Mouse (Mus musculus) embryonic facial prominence, embryonic 12.5 days (tissue): ENCODE data around the gene Fbxw21. TPM values are rescaled to one million over a fixed set of nuclear protein-coding genes. Genes with fewer than 3 reads are reported as not detected.

Experiments used
- ATAC-seq: fragments of 200-750 bp; cut with Nextera tagmentation; 2 replicates; pipeline ENCODE4 v1.8.0; 2017; ENCODE audit not compliant: insufficient number of reproducible peaks, insufficient read depth, low FRiP score, low TSS enrichment
- H3K27ac ChIP-seq: fragments of 300-500 bp; sonication (generic); 2 replicates; pipeline ENCODE4 v1.5.1; 2016; ENCODE audit warnings: mild to moderate bottlenecking
- H3K27me3 ChIP-seq: fragments of 300-500 bp; sonication (generic); 2 replicates; pipeline ENCODE4 v1.6.1; 2016; ENCODE audit warnings: mild to moderate bottlenecking, moderate library complexity
- H3K36me3 ChIP-seq: fragments of 300-500 bp; sonication (generic); 2 replicates; pipeline ENCODE4 v1.6.1; 2016; ENCODE audit warnings: mild to moderate bottlenecking
- H3K4me1 ChIP-seq: fragments of 300-500 bp; sonication (generic); 2 replicates; pipeline ENCODE4 v1.6.1; 2016
- H3K4me2 ChIP-seq: fragments of 300-500 bp; sonication (generic); replicated peaks from 2 replicates; pipeline ENCODE4 v1.6.1; 2016; ENCODE audit warnings: mild to moderate bottlenecking, moderate library complexity
- H3K4me3 ChIP-seq: fragments of 300-500 bp; sonication (generic); 2 replicates; pipeline ENCODE4 v1.5.1; 2016; ENCODE audit warnings: mild to moderate bottlenecking
- H3K9ac ChIP-seq: fragments of 300-500 bp; sonication (generic); 2 replicates; pipeline ENCODE4 v1.6.1; 2016; ENCODE audit warnings: mild to moderate bottlenecking, moderate library complexity
- H3K9me3 ChIP-seq: fragments of 300-500 bp; sonication (generic); 2 replicates; pipeline ENCODE4 v1.6.1; 2016; ENCODE audit warnings: mild to moderate bottlenecking, moderate library complexity
- WGBS: fragments of 180-500 bp; shearing (Covaris S2); methylation state at CpG from one replicate; pipeline ENCODE4 v1.1.7; 2016; 5-methylcytosine and 5-hydroxymethylcytosine counted together
- polyA plus RNA-seq: library from polyadenylated mRNA; unstranded; fragments of >200 nt; fragmentation: Nextera tagmentation; extraction: Ambion mirVana; gene quantifications from 2 replicates; pipeline ENCODE4 v1.2.1, GENCODE M21; 2016

The Fbxw21 gene
- polyA plus RNA-seq, 1 experiment from 2014 or later = not detected

DNA sequence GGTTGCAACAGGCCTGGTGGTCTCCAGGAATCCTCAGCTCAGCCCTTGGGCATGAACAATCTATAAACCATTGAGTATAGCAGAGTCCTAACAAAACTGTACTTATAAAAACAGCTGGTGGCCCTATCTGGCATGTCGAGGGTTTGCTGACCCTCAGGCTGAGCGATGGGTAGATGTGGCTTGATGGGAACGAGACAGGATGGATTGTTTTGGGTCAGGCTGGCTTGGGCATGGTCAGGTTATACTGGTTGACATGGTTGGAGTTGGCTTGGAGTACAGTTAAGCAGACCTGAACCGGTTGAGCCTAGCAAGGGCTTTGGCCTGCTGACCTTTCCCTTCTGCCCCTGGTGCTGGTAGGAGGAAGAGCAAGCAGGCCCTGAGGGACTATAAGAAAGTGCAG is 50.7 kb downstream of the Fbxw21 start:
- no peaks in the 10 kb centered on the region for H3K27me3 ChIP-seq
- H3K9me3 ChIP-seq = no peaks in the 10 kb centered on the region
- 86% methylated on average over 4 of the region's 4 CpGs for WGBS
- H3K4me1 ChIP-seq = no peaks in the 10 kb centered on the region
- no peak overlapping the region for H3K27ac ChIP-seq
- H3K4me3 ChIP-seq = no peak overlapping the region
- no peak overlapping the region for H3K9ac ChIP-seq
- ATAC-seq = no peak
- H3K36me3 ChIP-seq = peaks cover 99% of the 10 kb centered on the region
- H3K4me2 ChIP-seq = no peak overlapping the region

DNA sequence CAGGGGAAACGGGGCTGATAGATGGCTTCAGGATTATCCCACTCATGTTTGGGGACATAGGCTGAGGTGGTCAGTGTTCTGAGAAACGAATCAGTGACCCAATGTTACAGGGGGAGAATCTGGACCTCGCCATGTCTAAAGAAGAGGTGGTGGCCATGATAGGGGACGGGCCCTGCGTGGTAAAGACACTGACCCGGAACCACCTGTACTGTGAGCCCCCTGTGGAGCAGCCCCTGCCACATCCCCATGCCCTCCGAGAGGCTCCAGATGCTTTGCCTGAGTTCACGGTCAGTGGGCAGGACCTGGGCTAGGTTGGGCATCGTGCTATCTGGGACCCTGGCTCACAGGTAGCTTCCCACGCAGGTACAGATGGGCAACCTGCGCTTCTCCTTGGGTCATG is 51.6 kb downstream of the Fbxw21 start:
- 92% methylated on average over 11 of the region's 11 CpGs for WGBS
- Histone ChIP-seq H3K4me3 (no peak overlapping the region), H3K4me1 (no peaks in the 10 kb centered on the region), H3K36me3 (peaks cover 99% of the 10 kb centered on the region), H3K27me3 (no peaks in the 10 kb centered on the region), H3K9ac (no peak overlapping the region), H3K27ac (no peak overlapping the region), H3K9me3 (no peaks in the 10 kb centered on the region), H3K4me2 (no peak overlapping the region)
- no peak for ATAC-seq

DNA sequence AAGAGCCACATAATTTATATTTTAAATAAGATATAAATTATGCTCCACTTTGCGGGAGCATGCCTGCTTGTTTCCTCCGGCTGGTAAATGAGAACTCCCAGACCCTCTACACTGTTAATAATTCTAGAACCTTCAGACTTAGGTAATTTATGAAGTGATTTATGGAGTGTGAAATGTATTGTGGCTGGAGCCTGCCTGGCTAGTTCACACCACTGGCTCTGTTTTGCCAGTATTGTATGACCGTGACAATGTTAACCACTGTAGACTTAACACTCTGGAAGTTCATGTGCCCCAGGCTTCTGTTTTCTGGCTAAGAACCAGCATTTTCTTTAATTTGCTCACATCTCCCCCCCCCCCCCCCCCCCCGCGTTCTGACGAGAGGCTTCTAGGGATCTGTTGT is 54.5 kb downstream of the Fbxw21 start:
- no peaks in the 10 kb centered on the region for H3K9me3 ChIP-seq
- no peak for ATAC-seq
- no peak overlapping the region for H3K9ac ChIP-seq
- H3K4me2 ChIP-seq = no peak overlapping the region
- no peak overlapping the region for H3K4me3 ChIP-seq
- peaks cover 97% of the 10 kb centered on the region for H3K36me3 ChIP-seq
- no peaks in the 10 kb centered on the region for H3K27me3 ChIP-seq
- no peak overlapping the region for H3K27ac ChIP-seq
- no peaks in the 10 kb centered on the region for H3K4me1 ChIP-seq
- 68% methylated on average over 6 of the region's 6 CpGs for WGBS

DNA sequence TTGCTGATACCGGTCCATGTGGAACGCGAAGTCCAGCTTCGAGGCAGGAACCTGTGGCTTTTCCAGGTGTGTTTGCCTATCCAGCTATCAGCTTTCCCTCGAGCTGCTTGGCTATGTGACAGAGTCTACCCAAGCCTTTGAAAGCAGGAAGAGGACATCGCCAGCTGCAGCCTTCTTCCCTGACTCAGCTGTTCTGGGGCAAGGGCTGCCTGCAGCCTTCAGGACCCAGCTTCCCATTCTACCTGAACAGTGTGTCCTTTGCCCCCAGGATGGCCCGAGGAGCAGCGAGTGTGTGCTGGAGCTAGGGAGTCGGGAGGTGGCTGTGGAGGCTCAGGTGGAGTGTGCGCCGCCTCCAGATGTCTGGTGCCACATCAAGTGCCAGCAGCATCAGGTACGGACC is 56.2 kb downstream of the Fbxw21 start:
- Histone ChIP-seq H3K36me3 (peaks cover 92% of the 10 kb centered on the region), H3K9ac (no peak overlapping the region), H3K4me2 (no peak overlapping the region), H3K4me1 (no peaks in the 10 kb centered on the region), H3K4me3 (no peak overlapping the region), H3K27ac (no peak overlapping the region), H3K9me3 (no peaks in the 10 kb centered on the region), H3K27me3 (no peaks in the 10 kb centered on the region)
- 93% methylated on average over 12 of the region's 12 CpGs for WGBS
- ATAC-seq = no peak

DNA sequence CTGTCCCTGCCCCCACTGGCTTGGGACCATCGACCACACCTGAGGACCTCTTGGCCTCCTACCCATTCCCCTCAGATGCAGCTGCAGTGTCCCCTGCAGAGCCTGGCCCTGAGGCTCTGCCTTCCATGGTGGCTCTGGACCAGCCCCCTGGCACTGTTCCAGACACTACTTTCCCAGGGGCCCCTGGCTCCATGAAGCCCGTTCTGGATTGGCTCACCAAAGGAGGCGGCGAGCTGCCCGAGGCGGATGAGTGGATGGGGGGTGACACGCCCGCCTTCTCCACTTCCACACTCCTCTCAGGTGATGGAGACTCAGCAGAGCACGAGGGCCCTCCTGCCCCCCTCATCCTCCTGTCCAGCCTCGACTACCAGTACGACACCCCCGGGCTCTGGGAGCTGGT is 56.8 kb downstream of the Fbxw21 start:
- no peak overlapping the region for H3K4me3 ChIP-seq
- H3K27ac ChIP-seq = no peak overlapping the region
- H3K9me3 ChIP-seq = no peaks in the 10 kb centered on the region
- no peak overlapping the region for H3K4me2 ChIP-seq
- no peaks in the 10 kb centered on the region for H3K27me3 ChIP-seq
- no peaks in the 10 kb centered on the region for H3K4me1 ChIP-seq
- ATAC-seq = no peak
- no peak overlapping the region for H3K9ac ChIP-seq
- WGBS = 78% methylated on average over 12 of the region's 12 CpGs
- H3K36me3 ChIP-seq = peaks cover 92% of the 10 kb centered on the region

DNA sequence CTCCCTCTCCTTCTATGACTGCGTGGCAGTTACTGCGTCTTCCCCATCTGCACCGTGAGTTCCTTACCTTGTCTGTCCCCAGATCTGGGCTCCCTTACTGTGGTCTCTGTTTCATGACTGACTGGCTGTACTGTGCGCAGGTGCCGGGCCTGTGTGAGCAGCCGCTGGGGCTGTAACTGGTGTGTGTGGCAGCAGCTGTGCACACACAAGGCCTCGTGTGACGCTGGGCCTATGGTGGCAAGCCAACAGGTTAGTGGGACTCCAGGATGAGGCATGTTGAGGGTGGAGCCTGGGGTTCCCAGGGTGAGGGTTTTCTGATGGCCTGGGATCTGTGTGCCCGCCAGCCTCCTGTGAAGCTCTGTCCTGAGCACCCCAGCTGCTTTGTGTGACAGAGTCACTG is 57.8 kb downstream of the Fbxw21 start:
- no peaks in the 10 kb centered on the region for H3K9me3 ChIP-seq

DNA sequence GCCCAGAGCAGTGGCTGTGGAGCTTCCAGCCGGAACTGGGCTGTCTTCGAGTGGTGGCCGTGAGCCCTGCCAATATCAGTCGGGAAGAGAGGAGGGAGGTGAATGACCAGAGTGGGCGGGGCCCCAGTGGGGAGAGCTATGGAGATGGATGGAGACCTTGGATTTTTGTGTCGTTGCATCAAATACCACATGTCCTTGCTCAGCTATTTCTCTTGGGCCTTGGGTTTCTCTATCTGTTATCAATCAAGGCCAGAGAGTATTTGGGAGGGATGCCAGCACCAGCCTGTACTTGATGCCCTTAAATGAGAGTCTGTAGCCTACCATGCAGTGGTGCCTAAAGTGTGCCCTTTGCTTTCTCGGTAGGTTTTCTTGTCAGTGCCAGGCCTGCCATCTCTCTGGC is 58.6 kb downstream of the Fbxw21 start:
- Histone ChIP-seq H3K4me3 (no peak overlapping the region), H3K27ac (no peak overlapping the region), H3K4me2 (no peak overlapping the region), H3K36me3 (peaks cover 83% of the 10 kb centered on the region), H3K9me3 (no peaks in the 10 kb centered on the region), H3K4me1 (peaks cover 11% of the 10 kb centered on the region), H3K27me3 (no peaks in the 10 kb centered on the region), H3K9ac (no peak overlapping the region)
- 73% methylated on average over 7 of the region's 7 CpGs for WGBS
- ATAC-seq = no peak

More for the DNA sequence above, 57.8 kb downstream of the Fbxw21 start:
- no peak overlapping the region for H3K27ac ChIP-seq
- ATAC-seq = no peak
- no peak overlapping the region for H3K9ac ChIP-seq
- H3K4me3 ChIP-seq = no peak overlapping the region
- no peaks in the 10 kb centered on the region for H3K27me3 ChIP-seq
- H3K4me2 ChIP-seq = no peak overlapping the region
- H3K4me1 ChIP-seq = peaks cover 2% of the 10 kb centered on the region
- WGBS = 85% methylated on average over 9 of the region's 9 CpGs
- peaks cover 90% of the 10 kb centered on the region for H3K36me3 ChIP-seq

DNA sequence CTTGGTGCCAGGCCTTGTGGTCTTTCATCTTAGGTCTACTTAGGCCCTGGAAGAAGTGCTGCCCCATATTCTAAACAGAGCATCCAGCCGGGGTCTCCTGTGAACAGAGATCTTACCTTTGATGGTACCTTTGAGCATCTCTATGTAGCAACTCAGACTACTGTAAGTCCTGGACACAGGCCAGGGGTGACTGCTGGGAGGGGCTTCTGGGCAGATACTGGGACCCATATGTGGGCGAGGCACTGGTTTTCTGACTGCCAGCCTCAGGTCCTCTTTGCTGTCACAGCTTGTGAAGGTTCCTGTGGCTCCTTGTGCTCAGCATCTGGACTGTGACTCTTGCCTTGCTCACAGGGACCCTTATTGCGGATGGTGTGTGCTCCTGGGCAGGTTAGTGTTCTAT is 59.3 kb downstream of the Fbxw21 start:
- Histone ChIP-seq H3K4me1 (peaks cover 18% of the 10 kb centered on the region), H3K4me2 (no peak overlapping the region), H3K27ac (no peak overlapping the region), H3K9ac (no peak overlapping the region), H3K9me3 (no peaks in the 10 kb centered on the region), H3K4me3 (no peak overlapping the region), H3K27me3 (no peaks in the 10 kb centered on the region), H3K36me3 (peaks cover 75% of the 10 kb centered on the region)
- ATAC-seq = no peak
- WGBS = 92% methylated on average over 3 of the region's 3 CpGs

DNA sequence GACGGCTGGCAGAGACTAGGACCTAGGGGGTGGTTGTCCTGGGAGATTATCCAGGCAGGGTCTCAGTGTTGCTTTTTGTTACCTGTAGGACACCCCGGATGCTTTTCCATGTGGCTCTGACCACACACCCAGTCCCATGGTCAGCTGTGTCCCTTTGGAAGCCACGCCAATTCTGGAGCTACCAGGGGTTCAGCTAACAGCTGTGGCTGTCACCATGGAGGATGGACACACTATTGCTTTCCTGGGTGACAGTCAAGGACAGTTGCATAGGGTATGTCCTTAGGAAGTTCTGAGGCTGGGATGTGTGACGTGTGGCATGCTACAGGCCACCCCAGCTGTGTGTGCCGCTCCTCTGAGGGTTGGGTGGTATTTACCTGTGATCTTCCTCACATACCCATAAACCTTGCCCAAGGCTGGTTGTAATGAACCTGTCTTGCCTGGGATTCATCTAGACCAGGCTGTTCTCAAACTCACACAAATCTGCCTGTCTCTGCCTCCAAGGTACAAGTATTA is 59.9 kb downstream of the Fbxw21 start:
- no peak for ATAC-seq

DNA sequence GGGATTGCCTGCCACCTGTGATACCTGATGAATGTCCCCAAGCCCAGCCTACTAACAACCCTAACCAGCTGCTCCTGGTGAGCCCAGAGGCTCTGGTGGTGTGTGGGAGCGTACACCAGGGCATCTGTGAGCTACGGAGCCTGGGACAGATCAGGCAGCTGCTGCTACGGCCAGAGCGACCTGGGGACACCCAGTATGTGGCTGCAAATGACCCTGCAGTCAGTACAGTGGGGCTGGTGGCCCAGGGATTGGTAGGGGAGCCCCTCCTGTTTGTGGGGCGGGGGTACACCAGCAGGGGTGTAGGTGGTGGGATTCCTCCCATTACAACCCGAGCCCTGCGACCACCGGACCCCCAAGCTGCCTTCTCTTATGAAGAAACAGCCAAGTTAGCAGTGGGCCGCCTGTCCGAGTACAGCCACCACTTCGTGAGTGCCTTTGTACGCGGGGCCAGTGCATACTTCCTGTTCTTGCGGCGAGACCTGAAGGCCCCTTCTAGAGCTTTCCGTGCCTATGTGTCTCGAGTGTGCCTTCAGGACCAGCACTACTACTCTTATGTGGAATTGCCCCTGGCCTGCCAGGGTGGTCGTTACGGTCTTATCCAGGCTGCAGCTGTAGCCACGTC is 61.4 kb downstream of the Fbxw21 start:
- H3K9me3 ChIP-seq = no peaks in the 10 kb centered on the region

More for the DNA sequence above, 59.9 kb downstream of the Fbxw21 start:
- Histone ChIP-seq H3K9ac (no peak overlapping the region), H3K4me1 (peaks cover 23% of the 10 kb centered on the region), H3K4me2 (no peak overlapping the region), H3K4me3 (no peak overlapping the region), H3K27ac (no peak overlapping the region), H3K36me3 (peaks cover 71% of the 10 kb centered on the region), H3K27me3 (no peaks in the 10 kb centered on the region), H3K9me3 (no peaks in the 10 kb centered on the region)
- whole genome bisulfite sequencing = 90% methylated on average over 5 of the region's 5 CpGs

DNA sequence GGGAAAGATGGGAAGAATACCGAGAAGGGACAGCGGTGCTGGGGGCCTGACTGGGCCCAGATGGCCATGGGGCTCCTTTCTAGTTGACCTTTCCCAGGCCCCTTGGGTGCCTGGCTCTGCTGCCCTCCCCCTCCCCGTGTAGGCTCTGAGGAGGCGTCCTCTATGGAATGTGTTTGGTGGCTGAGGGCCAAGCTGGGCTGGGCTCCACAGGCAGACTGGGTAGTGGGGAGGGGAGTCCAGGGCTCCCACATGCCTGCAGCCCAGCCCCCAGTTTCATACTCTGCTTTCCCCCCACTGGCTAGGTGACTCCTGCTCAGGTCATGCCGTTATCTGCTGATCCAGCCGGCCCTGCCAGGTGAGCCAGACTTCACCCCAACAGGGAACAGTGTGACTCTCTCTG is 62.9 kb downstream of the Fbxw21 start:
- H3K9me3 ChIP-seq = no peaks in the 10 kb centered on the region
- peaks cover 41% of the 10 kb centered on the region for H3K36me3 ChIP-seq
- peak overlapping the region; percentile 11; the same call in 1 of the 2 replicates for H3K9ac ChIP-seq
- H3K27me3 ChIP-seq = no peaks in the 10 kb centered on the region
- peak overlapping the region; percentile 76 for H3K4me2 ChIP-seq
- WGBS = 49% methylated on average over 6 of the region's 6 CpGs
- peaks cover 36% of the 10 kb centered on the region for H3K4me1 ChIP-seq
- no peak overlapping the region for H3K4me3 ChIP-seq
- peak overlapping the region; percentile 100; the same call in 1 of the 2 replicates for H3K27ac ChIP-seq
- ATAC-seq = no peak

More for the DNA sequence above, 61.4 kb downstream of the Fbxw21 start:
- H3K27me3 ChIP-seq = no peaks in the 10 kb centered on the region
- WGBS = 90% methylated on average over 20 of the region's 20 CpGs
- ATAC-seq = no peak
- no peak overlapping the region for H3K4me3 ChIP-seq
- H3K36me3 ChIP-seq = peaks cover 56% of the 10 kb centered on the region
- H3K27ac ChIP-seq = no peak overlapping the region
- H3K4me1 ChIP-seq = peaks cover 28% of the 10 kb centered on the region
- H3K4me2 ChIP-seq = no peak overlapping the region
- H3K9ac ChIP-seq = no peak overlapping the region

DNA sequence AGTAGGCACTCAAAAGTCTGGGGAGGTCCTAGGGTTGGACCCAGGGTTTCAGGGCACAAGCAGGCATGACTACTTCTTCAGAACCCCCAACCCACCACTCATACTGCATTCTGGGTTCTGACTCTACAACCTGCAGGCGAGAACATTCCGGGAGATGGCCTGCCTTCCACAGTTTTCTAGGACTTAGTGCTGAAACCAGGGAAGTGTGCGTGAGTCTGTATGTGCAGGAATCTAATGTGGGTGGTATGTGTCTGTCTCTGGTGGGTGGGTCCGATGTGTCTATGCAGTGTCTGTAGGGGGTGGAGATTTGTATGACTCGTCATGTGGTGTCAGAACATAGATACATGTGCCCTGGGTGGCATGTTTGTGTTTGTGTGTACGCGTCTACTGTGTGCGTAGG is 63.5 kb downstream of the Fbxw21 start:
- Histone ChIP-seq H3K9me3 (no peaks in the 10 kb centered on the region), H3K9ac (no peak overlapping the region), H3K4me2 (peak overlapping the region; percentile 76), H3K27me3 (no peaks in the 10 kb centered on the region), H3K36me3 (peaks cover 35% of the 10 kb centered on the region), H3K27ac (peak overlapping the region; percentile 100), H3K4me3 (no peak overlapping the region), H3K4me1 (peaks cover 41% of the 10 kb centered on the region)
- ATAC-seq = no peak
- 90% methylated on average over 8 of the region's 8 CpGs for WGBS
